Mouse (Mus musculus): ENCODE measurements around the gene Opn1mw. TPM values are rescaled to one million over a fixed set of nuclear protein-coding genes. Genes with fewer than 3 reads are reported as not detected.
A peak's percentile ranks its signal among the peaks of the same experiment; 100 is the strongest.

Opn1mw gene
- polyA plus RNA-seq (2012; fragmentation: generic; extraction: Trizol) = 0.07 TPM
- long read RNA-seq, experiment 1 = 0 reads
- long read RNA-seq, experiment 2 = 0 reads

DNA sequence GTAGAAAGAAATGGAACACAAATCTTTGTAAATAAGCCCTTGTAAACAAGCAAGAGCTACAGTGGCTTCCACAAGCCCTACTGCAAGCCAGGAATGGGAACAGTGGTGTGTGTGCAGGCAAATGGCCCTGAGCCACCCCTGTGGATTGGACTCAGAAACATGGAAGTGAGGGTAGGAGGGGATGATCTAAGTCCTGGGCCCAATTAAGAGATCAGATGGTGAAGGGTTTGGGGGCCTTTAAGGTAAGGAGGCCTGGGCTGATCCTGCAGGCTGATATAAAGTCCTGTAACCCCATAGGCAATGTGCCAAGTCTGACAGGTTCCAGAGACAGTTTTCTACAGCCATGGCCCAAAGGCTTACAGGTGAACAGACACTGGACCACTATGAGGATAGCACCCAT is at the start of gene Opn1mw:
TSS of gene Opn1mw (plus strand) at position 301 of the 400 bp plus-strand sequence.
- Histone ChIP-seq H3K79me2 (ENCODE audit: control insufficient read depth, insufficient read depth) (no peaks in the 10 kb centered on the region), H3K27me3 (ENCODE audit: control insufficient read depth, insufficient read depth, insufficient read length) (no peaks in the 10 kb centered on the region), H3K4me3 (ENCODE audit: insufficient read depth, poor library complexity, severe bottlenecking) (no peak within 1 kb of the TSS), H3ac (ENCODE audit: control insufficient read depth, insufficient read length, low read depth) (no peak within 1 kb of the TSS), H3K79me3 (ENCODE audit: low read depth) (no peaks in the 10 kb centered on the region), H3K36me3 (ENCODE audit: control insufficient read depth, insufficient read depth) (no peaks in the 10 kb centered on the region)
- TF ChIP-seq MYOD1 (IDR thresholded peaks at IDR 0.05; ENCODE audit: control insufficient read depth, insufficient read length, low read depth) (no peak), FOSL1 (IDR thresholded peaks at IDR 0.05; ENCODE audit: insufficient read depth, low read length, poor library complexity, severe bottlenecking) (no peak), MYOG (IDR thresholded peaks at IDR 0.05; ENCODE audit: control insufficient read depth, extremely low read depth, insufficient read length) (no peak), MAX (IDR thresholded peaks at IDR 0.05) (no peak), CTCF (IDR thresholded peaks at IDR 0.05; ENCODE audit: control insufficient read depth, insufficient read depth, insufficient read length) (no peak), CEBPB (IDR thresholded peaks at IDR 0.05; ENCODE audit: low read depth) (no peak), USF1 (IDR thresholded peaks at IDR 0.05; ENCODE audit: low read depth) (no peak)

DNA sequence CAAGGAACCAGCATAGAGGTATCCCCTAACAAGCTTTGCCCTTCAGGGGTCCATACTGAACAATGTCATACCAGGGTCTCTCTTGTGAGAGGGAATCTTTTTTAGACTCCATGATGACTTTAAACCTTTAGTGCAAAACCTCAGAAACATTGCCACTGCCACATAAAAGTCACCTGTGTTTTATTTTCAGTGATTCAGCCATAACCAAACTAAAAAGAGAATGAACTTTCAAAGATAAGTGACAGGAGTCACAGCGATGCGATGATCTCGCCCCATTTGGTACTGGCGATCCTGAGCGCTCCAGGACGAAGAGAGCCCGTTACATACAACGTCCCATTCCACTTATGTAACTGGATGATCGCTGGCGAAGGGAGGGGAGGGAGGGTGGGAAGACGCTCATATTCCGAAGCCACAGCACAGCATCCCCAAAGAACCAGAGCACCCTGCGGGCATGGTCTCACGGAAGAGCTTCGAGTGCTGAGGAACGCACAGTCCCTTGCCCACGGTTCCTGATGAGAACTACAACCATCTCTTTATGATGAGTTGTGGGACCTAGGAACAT is 42.9 kb upstream of the Opn1mw start:
- TF ChIP-seq CEBPB (IDR thresholded peaks at IDR 0.05; ENCODE audit: low read depth) (no peak), FOSL1 (IDR thresholded peaks at IDR 0.05; ENCODE audit: insufficient read depth, low read length, poor library complexity, severe bottlenecking) (no peak), CTCF (IDR thresholded peaks at IDR 0.05; ENCODE audit: control insufficient read depth, insufficient read depth, insufficient read length) (no peak), MYOD1 (IDR thresholded peaks at IDR 0.05; ENCODE audit: control insufficient read depth, insufficient read length, low read depth) (no peak), USF1 (IDR thresholded peaks at IDR 0.05; ENCODE audit: low read depth) (no peak), MYOG (IDR thresholded peaks at IDR 0.05; ENCODE audit: control insufficient read depth, extremely low read depth, insufficient read length) (no peak), MAX (IDR thresholded peaks at IDR 0.05) (no peak)
- Histone ChIP-seq H3K27me3 (ENCODE audit: control insufficient read depth, insufficient read depth, insufficient read length) (no peaks in the 10 kb centered on the region), H3K79me3 (ENCODE audit: low read depth) (peaks cover 48% of the 10 kb centered on the region), H3K4me3 (ENCODE audit: insufficient read depth, poor library complexity, severe bottlenecking) (peak overlapping the region; percentile 44), H3K79me2 (ENCODE audit: control insufficient read depth, insufficient read depth) (peaks cover 55% of the 10 kb centered on the region), H3ac (ENCODE audit: control insufficient read depth, insufficient read length, low read depth) (peak overlapping the region; percentile 92), H3K36me3 (ENCODE audit: control insufficient read depth, insufficient read depth) (no peaks in the 10 kb centered on the region)

DNA sequence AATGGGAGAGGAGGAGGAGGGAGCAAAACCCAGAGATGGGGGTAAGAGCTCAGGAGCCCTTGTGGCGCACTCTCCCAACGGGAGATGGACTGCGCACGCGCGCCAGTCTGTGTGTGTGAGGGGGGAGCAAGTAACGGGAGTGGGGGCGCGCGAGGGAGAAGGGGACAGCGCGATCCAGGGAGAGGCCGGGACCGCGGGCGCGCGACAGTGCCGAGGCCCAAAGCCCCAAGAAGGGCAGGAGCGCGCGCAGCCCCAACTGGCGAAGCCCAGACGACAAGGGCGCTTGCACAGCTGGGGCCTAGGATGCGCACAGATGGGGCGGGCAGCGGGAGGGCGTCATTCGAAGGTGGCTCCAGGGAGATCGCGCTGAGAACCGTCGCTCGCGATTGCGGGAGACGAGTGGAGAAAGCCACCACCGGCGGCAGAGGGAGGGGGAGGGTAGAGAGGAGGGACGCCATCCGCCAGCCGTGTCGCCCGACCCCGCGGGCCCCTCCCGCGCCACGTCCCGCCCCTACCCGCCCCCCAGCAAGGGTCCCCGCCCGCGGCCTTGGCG is 42.2 kb upstream of the Opn1mw start:
- Histone ChIP-seq H3K27me3 (ENCODE audit: control insufficient read depth, insufficient read depth, insufficient read length) (no peaks in the 10 kb centered on the region), H3ac (ENCODE audit: control insufficient read depth, insufficient read length, low read depth) (peak overlapping the region; percentile 92), H3K36me3 (ENCODE audit: control insufficient read depth, insufficient read depth) (no peaks in the 10 kb centered on the region), H3K79me3 (ENCODE audit: low read depth) (peaks cover 43% of the 10 kb centered on the region), H3K79me2 (ENCODE audit: control insufficient read depth, insufficient read depth) (peaks cover 48% of the 10 kb centered on the region), H3K4me3 (ENCODE audit: insufficient read depth, poor library complexity, severe bottlenecking) (peak overlapping the region; percentile 44)
- TF ChIP-seq FOSL1 (IDR thresholded peaks at IDR 0.05; ENCODE audit: insufficient read depth, low read length, poor library complexity, severe bottlenecking) (no peak), MAX (IDR thresholded peaks at IDR 0.05) (no peak), CTCF (IDR thresholded peaks at IDR 0.05; ENCODE audit: control insufficient read depth, insufficient read depth, insufficient read length) (no peak), MYOD1 (IDR thresholded peaks at IDR 0.05; ENCODE audit: control insufficient read depth, insufficient read length, low read depth) (no peak), MYOG (IDR thresholded peaks at IDR 0.05; ENCODE audit: control insufficient read depth, extremely low read depth, insufficient read length) (no peak)

DNA sequence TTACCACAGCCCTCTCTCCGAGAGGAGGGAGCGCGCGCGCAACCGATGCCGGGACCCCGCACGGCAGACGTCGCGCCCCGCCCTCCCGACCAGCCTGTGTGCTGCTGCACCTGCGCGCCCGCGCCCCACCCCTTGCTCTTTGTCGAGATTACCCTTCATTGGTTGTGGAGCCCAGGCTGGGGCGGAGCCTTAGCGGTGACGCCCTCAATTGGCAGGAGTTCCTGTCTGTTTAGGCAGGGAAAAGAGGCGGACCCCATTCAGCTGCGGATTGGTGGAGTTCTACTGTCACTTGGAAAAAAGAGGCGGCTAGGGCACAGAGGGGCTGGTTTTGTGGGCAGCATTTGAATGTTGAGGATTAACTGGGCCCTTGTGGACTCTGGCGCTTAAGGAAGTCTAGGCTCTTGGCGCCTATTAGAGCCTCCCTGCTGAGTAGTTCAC is 41.6 kb upstream of the Opn1mw start:
- Histone ChIP-seq H3ac (ENCODE audit: control insufficient read depth, insufficient read length, low read depth) (no peak overlapping the region), H3K79me2 (ENCODE audit: control insufficient read depth, insufficient read depth) (peaks cover 42% of the 10 kb centered on the region), H3K27me3 (ENCODE audit: control insufficient read depth, insufficient read depth, insufficient read length) (no peaks in the 10 kb centered on the region), H3K36me3 (ENCODE audit: control insufficient read depth, insufficient read depth) (no peaks in the 10 kb centered on the region), H3K79me3 (ENCODE audit: low read depth) (peaks cover 37% of the 10 kb centered on the region), H3K4me3 (ENCODE audit: insufficient read depth, poor library complexity, severe bottlenecking) (peak overlapping the region; percentile 44)
- TF ChIP-seq CTCF (IDR thresholded peaks at IDR 0.05; ENCODE audit: control insufficient read depth, insufficient read depth, insufficient read length) (no peak), MAX (IDR thresholded peaks at IDR 0.05) (no peak), USF1 (IDR thresholded peaks at IDR 0.05; ENCODE audit: low read depth) (no peak), CEBPB (IDR thresholded peaks at IDR 0.05; ENCODE audit: low read depth) (no peak), MYOD1 (IDR thresholded peaks at IDR 0.05; ENCODE audit: control insufficient read depth, insufficient read length, low read depth) (no peak), FOSL1 (IDR thresholded peaks at IDR 0.05; ENCODE audit: insufficient read depth, low read length, poor library complexity, severe bottlenecking) (no peak), MYOG (IDR thresholded peaks at IDR 0.05; ENCODE audit: control insufficient read depth, extremely low read depth, insufficient read length) (no peak)

DNA sequence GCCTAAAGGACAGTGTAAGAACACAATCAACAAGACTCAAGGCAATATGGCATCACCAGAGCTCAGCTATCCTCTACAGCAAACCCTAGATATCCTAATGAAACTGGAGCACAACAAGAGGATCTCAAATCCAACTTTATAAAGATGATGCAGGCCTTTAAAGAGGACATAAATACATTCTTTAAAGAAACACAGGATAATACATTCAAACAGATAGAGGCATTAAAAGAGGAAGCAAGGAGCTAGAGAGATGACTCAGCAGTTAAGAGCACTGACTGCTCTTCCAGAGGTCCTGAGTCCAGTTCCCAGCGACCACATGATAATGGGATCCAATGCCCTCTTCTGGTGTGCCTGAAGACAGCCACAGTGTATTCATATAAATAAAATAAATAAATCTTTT is 32.1 kb upstream of the Opn1mw start:
- no peaks in the 10 kb centered on the region for H3K27me3 ChIP-seq (ENCODE audit: control insufficient read depth, insufficient read depth, insufficient read length)
- no peaks in the 10 kb centered on the region for H3K79me3 ChIP-seq (ENCODE audit: low read depth)
- H3K4me3 ChIP-seq (ENCODE audit: insufficient read depth, poor library complexity, severe bottlenecking) = no peak overlapping the region
- H3K36me3 ChIP-seq (ENCODE audit: control insufficient read depth, insufficient read depth) = no peaks in the 10 kb centered on the region
- TF ChIP-seq MAX (IDR thresholded peaks at IDR 0.05) = no peak
- no peak for TF ChIP-seq CEBPB (IDR thresholded peaks at IDR 0.05; ENCODE audit: low read depth)
- TF ChIP-seq USF1 (IDR thresholded peaks at IDR 0.05; ENCODE audit: low read depth) = no peak
- H3K79me2 ChIP-seq (ENCODE audit: control insufficient read depth, insufficient read depth) = no peaks in the 10 kb centered on the region
- H3ac ChIP-seq (ENCODE audit: control insufficient read depth, insufficient read length, low read depth) = no peak overlapping the region
